Mouse (Mus musculus) spleen, postnatal 10 days (tissue): Measurements from ENCODE around the gene Cntn5.

Experiments
- DNase-seq, 2 experiments: peaks; one replicate each; pipeline ENCODE4 v3.0.0; 2021 to 2022; ENCODE audit warnings: low spot score in 2 of 2

Cntn5 gene

GRCm38 (mm10) chr9:10904616-10905363 lies at the start of gene Cntn5:
Cntn5 (minus strand) TSS chr9:10904775.
- DNase-seq, result peak in 1 of 2 experiments; percentile 13

- no peak for DNase-seq
Observed at GRCm38 (mm10) chr9:10950470-10950869, 45.9 kb upstream of the Cntn5 start.

- peak in 1 of 2 experiments; percentile 54 for DNase-seq
Observed at GRCm38 (mm10) chr9:10909573-10909972, 5.0 kb upstream of the Cntn5 start.

GRCm38 (mm10) chr9:10905696-10906095 lies 1.1 kb upstream of the Cntn5 start:
- DNase-seq, result no peak

- DNase-seq, result no peak
Observed at GRCm38 (mm10) chr9:10879758-10880157, 24.8 kb downstream of the Cntn5 start.

- no peak for DNase-seq
Observed at GRCm38 (mm10) chr9:10873881-10874280, 30.7 kb downstream of the Cntn5 start.

- DNase-seq, result no peak
Observed at GRCm38 (mm10) chr9:10856204-10856892, 48.2 kb downstream of the Cntn5 start.

GRCm38 (mm10) chr9:10816711-10817110 lies 87.9 kb downstream of the Cntn5 start:
- DNase-seq, result no peak

GRCm38 (mm10) chr9:10797158-10797557 lies 107.4 kb downstream of the Cntn5 start:
- DNase-seq, result no peak

- no peak for DNase-seq
Observed at GRCm38 (mm10) chr9:10795102-10795501, 109.5 kb downstream of the Cntn5 start.

GRCm38 (mm10) chr9:10731878-10732277 lies 172.7 kb downstream of the Cntn5 start:
- DNase-seq, result no peak

GRCm38 (mm10) chr9:10724191-10724590 lies 180.4 kb downstream of the Cntn5 start:
- DNase-seq, result no peak

- DNase-seq, result no peak
Observed at GRCm38 (mm10) chr9:10722121-10722520, 182.5 kb downstream of the Cntn5 start.

GRCm38 (mm10) chr9:10718986-10719385 lies 185.6 kb downstream of the Cntn5 start:
- DNase-seq, result no peak

GRCm38 (mm10) chr9:10713641-10714040 lies 190.9 kb downstream of the Cntn5 start:
- no peak for DNase-seq

- DNase-seq, result no peak
Observed at GRCm38 (mm10) chr9:10681646-10682045, 222.9 kb downstream of the Cntn5 start.

- DNase-seq, result no peak
Observed at GRCm38 (mm10) chr9:10681181-10681580, 223.4 kb downstream of the Cntn5 start.

- no peak for DNase-seq
Observed at GRCm38 (mm10) chr9:10668676-10669075, 235.9 kb downstream of the Cntn5 start.

GRCm38 (mm10) chr9:10667438-10667837 lies 237.1 kb downstream of the Cntn5 start:
- DNase-seq, result no peak

GRCm38 (mm10) chr9:10665756-10666155 lies 238.8 kb downstream of the Cntn5 start:
- DNase-seq, result no peak

GRCm38 (mm10) chr9:10663101-10663500 lies 241.5 kb downstream of the Cntn5 start:
- DNase-seq, result no peak

GRCm38 (mm10) chr9:10659478-10659877 lies 245.1 kb downstream of the Cntn5 start:
- no peak for DNase-seq

GRCm38 (mm10) chr9:10658086-10658485 lies 246.5 kb downstream of the Cntn5 start:
- no peak for DNase-seq
